Mouse (Mus musculus): ENCODE results near the gene Gpc6. TPM values are rescaled to one million over a fixed set of nuclear protein-coding genes. Genes with fewer than 3 reads are reported as not detected.

Gpc6 gene
- total and polyA plus RNA-seq, 2 experiments from 2014 or later, result 11.0 to 17.1 TPM

- Histone ChIP-seq H3K36me3 (replicated peaks; ENCODE audit: control insufficient read depth, insufficient read depth, low read length) (no peaks in the 10 kb centered on the region), H3K4me2 (ENCODE audit: low read depth, low read length) (no peak overlapping the region), H3K27ac (ENCODE audit: low read depth) (no peak overlapping the region), H3K9me3 (replicated peaks; ENCODE audit: control insufficient read depth, low read length) (no peaks in the 10 kb centered on the region), H3K9ac (replicated peaks; ENCODE audit: low read depth, low read length) (no peak overlapping the region), H3K27me3 (ENCODE audit: control insufficient read depth, insufficient read depth, low read length) (no peaks in the 10 kb centered on the region), H3K4me1 (ENCODE audit: control insufficient read depth, insufficient read depth) (no peaks in the 10 kb centered on the region), H3K4me3 (ENCODE audit: low read depth, low read length) (no peak overlapping the region)
- ATAC-seq (ENCODE audit: insufficient read depth, low read depth), result no peak
- no peak for DNase-seq (ENCODE audit: low spot score)
- TF ChIP-seq EP300 (IDR thresholded peaks at IDR 0.05; ENCODE audit: low read depth), result no peak
- no peak for TF ChIP-seq CTCF (IDR thresholded peaks at IDR 0.05; ENCODE audit: low read depth)
- WGBS, result 76% methylated on average over 5 of the region's 5 CpGs
Measured at GRCm38 (mm10) chr14:117796661-117797060, 871.5 kb downstream of the Gpc6 start.

- H3K36me3 ChIP-seq (replicated peaks; ENCODE audit: control insufficient read depth, insufficient read depth, low read length), result no peaks in the 10 kb centered on the region
- no peak overlapping the region for H3K9ac ChIP-seq (replicated peaks; ENCODE audit: low read depth, low read length)
- H3K4me2 ChIP-seq (ENCODE audit: low read depth, low read length), result no peak overlapping the region
- no peak overlapping the region for H3K27ac ChIP-seq (ENCODE audit: low read depth)
- no peak overlapping the region for H3K4me3 ChIP-seq (ENCODE audit: low read depth, low read length)
- no peaks in the 10 kb centered on the region for H3K4me1 ChIP-seq (ENCODE audit: control insufficient read depth, insufficient read depth)
- no peak for TF ChIP-seq EP300 (IDR thresholded peaks at IDR 0.05; ENCODE audit: low read depth)
- TF ChIP-seq CTCF (IDR thresholded peaks at IDR 0.05; ENCODE audit: low read depth), result no peak
- no peaks in the 10 kb centered on the region for H3K9me3 ChIP-seq (replicated peaks; ENCODE audit: control insufficient read depth, low read length)
- ATAC-seq (ENCODE audit: insufficient read depth, low read depth) (no peak), DNase-seq (ENCODE audit: low spot score) (no peak)
- H3K27me3 ChIP-seq (ENCODE audit: control insufficient read depth, insufficient read depth, low read length), result no peaks in the 10 kb centered on the region
- WGBS, result 89% methylated on average over 5 of the region's 5 CpGs
Measured at GRCm38 (mm10) chr14:117800399-117800798, 875.3 kb downstream of the Gpc6 start.

GRCm38 (mm10) chr14:117807846-117808245 lies 882.7 kb downstream of the Gpc6 start:
- Histone ChIP-seq H3K4me1 (ENCODE audit: control insufficient read depth, insufficient read depth) (no peaks in the 10 kb centered on the region), H3K9ac (replicated peaks; ENCODE audit: low read depth, low read length) (no peak overlapping the region), H3K4me2 (ENCODE audit: low read depth, low read length) (no peak overlapping the region), H3K27ac (ENCODE audit: low read depth) (no peak overlapping the region), H3K36me3 (replicated peaks; ENCODE audit: control insufficient read depth, insufficient read depth, low read length) (no peaks in the 10 kb centered on the region), H3K4me3 (ENCODE audit: low read depth, low read length) (no peak overlapping the region), H3K9me3 (replicated peaks; ENCODE audit: control insufficient read depth, low read length) (no peaks in the 10 kb centered on the region), H3K27me3 (ENCODE audit: control insufficient read depth, insufficient read depth, low read length) (no peaks in the 10 kb centered on the region)
- ATAC-seq (ENCODE audit: insufficient read depth, low read depth) (no peak), DNase-seq (ENCODE audit: low spot score) (no peak)
- 86% methylated on average over 4 of the region's 4 CpGs for WGBS
- TF ChIP-seq EP300 (IDR thresholded peaks at IDR 0.05; ENCODE audit: low read depth) (no peak), CTCF (IDR thresholded peaks at IDR 0.05; ENCODE audit: low read depth) (no peak)

- Histone ChIP-seq H3K4me1 (ENCODE audit: control insufficient read depth, insufficient read depth) (no peaks in the 10 kb centered on the region), H3K9ac (replicated peaks; ENCODE audit: low read depth, low read length) (no peak overlapping the region), H3K27me3 (ENCODE audit: control insufficient read depth, insufficient read depth, low read length) (no peaks in the 10 kb centered on the region), H3K36me3 (replicated peaks; ENCODE audit: control insufficient read depth, insufficient read depth, low read length) (no peaks in the 10 kb centered on the region), H3K9me3 (replicated peaks; ENCODE audit: control insufficient read depth, low read length) (no peaks in the 10 kb centered on the region), H3K4me3 (ENCODE audit: low read depth, low read length) (no peak overlapping the region), H3K4me2 (ENCODE audit: low read depth, low read length) (no peak overlapping the region), H3K27ac (ENCODE audit: low read depth) (no peak overlapping the region)
- 75% methylated on average over 2 of the region's 2 CpGs for WGBS
- no peak for TF ChIP-seq EP300 (IDR thresholded peaks at IDR 0.05; ENCODE audit: low read depth)
- no peak for TF ChIP-seq CTCF (IDR thresholded peaks at IDR 0.05; ENCODE audit: low read depth)
- ATAC-seq (ENCODE audit: insufficient read depth, low read depth) (no peak), DNase-seq (ENCODE audit: low spot score) (no peak)
Measured at GRCm38 (mm10) chr14:117808326-117808725, 883.2 kb downstream of the Gpc6 start.

- Histone ChIP-seq H3K4me3 (ENCODE audit: low read depth, low read length) (no peak overlapping the region), H3K27ac (ENCODE audit: low read depth) (no peak overlapping the region), H3K9me3 (replicated peaks; ENCODE audit: control insufficient read depth, low read length) (no peaks in the 10 kb centered on the region), H3K27me3 (ENCODE audit: control insufficient read depth, insufficient read depth, low read length) (no peaks in the 10 kb centered on the region), H3K4me1 (ENCODE audit: control insufficient read depth, insufficient read depth) (no peaks in the 10 kb centered on the region), H3K36me3 (replicated peaks; ENCODE audit: control insufficient read depth, insufficient read depth, low read length) (no peaks in the 10 kb centered on the region), H3K9ac (replicated peaks; ENCODE audit: low read depth, low read length) (no peak overlapping the region), H3K4me2 (ENCODE audit: low read depth, low read length) (no peak overlapping the region)
- no peak for TF ChIP-seq CTCF (IDR thresholded peaks at IDR 0.05; ENCODE audit: low read depth)
- TF ChIP-seq EP300 (IDR thresholded peaks at IDR 0.05; ENCODE audit: low read depth), result no peak
- DNase-seq (ENCODE audit: low spot score) (no peak), ATAC-seq (ENCODE audit: insufficient read depth, low read depth) (no peak)
- WGBS, result 78% methylated on average over 15 of the region's 15 CpGs
Measured at GRCm38 (mm10) chr14:117810321-117811270, 885.5 kb downstream of the Gpc6 start.

All from heart, postnatal 0 days (tissue).